Mouse (Mus musculus): Measurements from ENCODE around the gene Gm20547. TPM values are rescaled to one million over a fixed set of nuclear protein-coding genes. Genes with fewer than 3 reads are reported as not detected.
A peak's percentile ranks its signal among the peaks of the same experiment; 100 is the strongest.
"Not testable (repeated sequence)": the region's sequence is repeated elsewhere in the genome, so short reads cannot be mapped to it uniquely, and the experiment has no call there.

The Gm20547 gene
- polyA plus RNA-seq, 1 experiment: not detected

DNA sequence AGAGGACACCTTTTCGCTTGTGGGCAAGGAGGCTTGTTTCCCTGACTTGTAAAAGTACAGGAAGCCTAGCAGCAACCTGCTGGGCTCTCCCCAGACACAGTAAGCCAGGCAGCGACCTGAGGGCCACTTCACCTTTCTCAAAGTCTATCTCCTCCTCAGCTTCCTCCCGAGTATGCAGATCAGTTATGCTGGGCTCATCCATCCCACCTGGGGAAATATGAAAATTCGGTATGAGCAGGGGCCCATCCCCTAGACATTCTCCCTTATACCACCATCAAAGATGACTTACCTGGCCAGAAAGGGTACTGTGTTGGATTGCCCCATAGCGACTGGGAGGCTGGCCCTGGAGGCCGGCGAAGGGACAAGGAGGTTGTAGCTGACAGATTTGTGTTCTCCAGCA lies 34.2 kb downstream of the Gm20547 start:
- no peak for DNase-seq (ENCODE audit: low read depth)
- TF ChIP-seq CTCF (IDR thresholded peaks at IDR 0.05; ENCODE audit: borderline replicate concordance, extremely low read depth, insufficient read depth, insufficient read length) (no peak), POLR2A (IDR thresholded peaks at IDR 0.05; ENCODE audit: borderline replicate concordance, extremely low read depth, insufficient read depth, insufficient read length, poor library complexity, severe bottlenecking) (no peak)

DNA sequence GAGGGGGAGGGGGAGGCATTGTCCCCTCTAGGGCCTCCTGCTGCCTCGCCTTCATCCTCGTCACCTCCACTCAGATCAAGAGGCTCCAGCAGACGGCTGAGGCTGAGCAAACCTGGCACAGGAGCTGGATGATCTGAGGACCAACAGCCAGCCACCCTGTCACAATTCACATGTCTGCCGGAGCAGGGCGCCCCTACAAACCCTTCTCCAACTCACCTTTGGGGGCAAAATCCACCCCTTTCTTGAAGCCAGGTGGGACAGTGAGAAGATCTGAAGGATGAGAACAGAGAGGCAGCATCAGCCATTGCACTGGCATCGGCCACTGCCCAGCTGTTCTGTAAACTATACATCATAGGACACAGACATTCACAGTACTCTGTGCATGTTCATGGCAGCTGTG lies 34.6 kb downstream of the Gm20547 start:
- DNase-seq (ENCODE audit: low read depth): no peak
- TF ChIP-seq POLR2A (IDR thresholded peaks at IDR 0.05; ENCODE audit: borderline replicate concordance, extremely low read depth, insufficient read depth, insufficient read length, poor library complexity, severe bottlenecking) (no peak), CTCF (IDR thresholded peaks at IDR 0.05; ENCODE audit: borderline replicate concordance, extremely low read depth, insufficient read depth, insufficient read length) (no peak)

DNA sequence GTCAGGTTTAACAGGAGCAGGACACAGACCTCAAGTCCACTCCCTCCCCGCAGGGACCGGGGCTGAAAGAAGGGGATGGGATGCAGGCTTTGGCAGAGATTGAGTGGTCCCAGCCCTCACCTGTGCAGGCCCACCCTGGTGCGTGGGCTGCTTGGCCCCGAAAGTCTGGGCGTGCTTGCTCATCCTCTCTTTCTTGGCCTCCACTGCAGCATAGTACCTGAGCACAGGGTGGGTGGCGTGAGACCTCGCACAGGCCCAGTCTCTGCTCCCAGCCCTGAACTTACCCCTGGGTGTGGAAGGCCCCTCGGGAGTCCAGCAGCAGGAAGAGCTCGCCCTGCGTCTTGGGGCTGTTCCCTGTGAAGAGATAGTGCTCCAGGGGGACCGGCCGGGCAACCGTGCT lies 37.0 kb downstream of the Gm20547 start:
- no peak for TF ChIP-seq POLR2A (IDR thresholded peaks at IDR 0.05; ENCODE audit: borderline replicate concordance, extremely low read depth, insufficient read depth, insufficient read length, poor library complexity, severe bottlenecking)
- TF ChIP-seq CTCF (IDR thresholded peaks at IDR 0.05; ENCODE audit: borderline replicate concordance, extremely low read depth, insufficient read depth, insufficient read length): no peak
- no peak for DNase-seq (ENCODE audit: low read depth)

DNA sequence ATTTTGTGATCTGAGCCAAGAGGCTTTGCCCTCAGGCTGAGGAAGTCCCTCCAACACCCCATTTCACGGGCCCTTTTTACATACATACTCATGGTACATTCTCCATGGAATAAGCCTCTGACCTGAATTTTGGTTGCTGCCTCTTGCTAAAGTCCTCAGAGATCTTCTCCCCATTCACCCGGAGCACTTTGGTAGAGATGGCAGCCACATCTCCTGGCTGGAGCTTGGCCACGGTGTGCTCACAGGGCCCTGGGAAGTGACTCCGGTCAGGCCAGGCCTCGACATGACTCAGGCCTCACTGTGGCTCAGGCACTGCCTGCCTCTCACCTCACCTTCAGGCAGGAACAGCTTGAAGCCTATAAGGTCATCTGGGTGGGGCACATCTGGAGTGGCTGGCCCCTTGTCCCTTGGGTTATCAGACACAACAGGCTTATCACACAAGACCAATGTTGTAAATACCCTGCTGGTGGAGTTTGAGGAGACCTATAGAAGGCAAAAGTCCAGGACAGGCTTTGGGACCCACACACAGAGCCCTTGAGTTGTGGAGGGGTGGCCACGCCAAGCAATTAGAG lies 41.0 kb downstream of the Gm20547 start:
- TF ChIP-seq CTCF (IDR thresholded peaks at IDR 0.05; ENCODE audit: borderline replicate concordance, extremely low read depth, insufficient read depth, insufficient read length) (no peak), POLR2A (IDR thresholded peaks at IDR 0.05; ENCODE audit: borderline replicate concordance, extremely low read depth, insufficient read depth, insufficient read length, poor library complexity, severe bottlenecking) (no peak)

DNA sequence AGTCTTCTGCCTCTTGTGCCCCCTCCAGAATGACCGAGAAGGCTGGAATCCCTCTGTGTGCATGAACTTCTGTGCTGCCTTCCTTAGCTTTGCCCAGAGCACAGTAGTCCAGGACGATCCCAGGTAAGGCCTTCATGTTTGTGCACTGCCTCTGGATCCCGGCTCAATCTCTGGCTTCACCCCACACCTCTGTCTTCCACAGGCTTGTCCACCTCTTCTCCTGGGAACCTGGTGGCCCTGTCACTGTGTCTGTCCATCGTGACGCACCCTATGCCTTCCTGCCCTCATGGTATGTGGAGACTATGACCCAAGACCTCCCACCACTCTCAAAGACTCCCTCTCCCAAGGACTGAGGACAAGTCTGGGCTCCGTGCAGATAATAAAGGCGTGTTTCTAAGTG lies 43.1 kb downstream of the Gm20547 start:
- DNase-seq (ENCODE audit: low read depth): no peak
- TF ChIP-seq CTCF (IDR thresholded peaks at IDR 0.05; ENCODE audit: borderline replicate concordance, extremely low read depth, insufficient read depth, insufficient read length): no peak
- TF ChIP-seq POLR2A (IDR thresholded peaks at IDR 0.05; ENCODE audit: borderline replicate concordance, extremely low read depth, insufficient read depth, insufficient read length, poor library complexity, severe bottlenecking): no peak

More for the DNA sequence above, 41.0 kb downstream of the Gm20547 start:
- no peak for DNase-seq (ENCODE audit: low read depth)

DNA sequence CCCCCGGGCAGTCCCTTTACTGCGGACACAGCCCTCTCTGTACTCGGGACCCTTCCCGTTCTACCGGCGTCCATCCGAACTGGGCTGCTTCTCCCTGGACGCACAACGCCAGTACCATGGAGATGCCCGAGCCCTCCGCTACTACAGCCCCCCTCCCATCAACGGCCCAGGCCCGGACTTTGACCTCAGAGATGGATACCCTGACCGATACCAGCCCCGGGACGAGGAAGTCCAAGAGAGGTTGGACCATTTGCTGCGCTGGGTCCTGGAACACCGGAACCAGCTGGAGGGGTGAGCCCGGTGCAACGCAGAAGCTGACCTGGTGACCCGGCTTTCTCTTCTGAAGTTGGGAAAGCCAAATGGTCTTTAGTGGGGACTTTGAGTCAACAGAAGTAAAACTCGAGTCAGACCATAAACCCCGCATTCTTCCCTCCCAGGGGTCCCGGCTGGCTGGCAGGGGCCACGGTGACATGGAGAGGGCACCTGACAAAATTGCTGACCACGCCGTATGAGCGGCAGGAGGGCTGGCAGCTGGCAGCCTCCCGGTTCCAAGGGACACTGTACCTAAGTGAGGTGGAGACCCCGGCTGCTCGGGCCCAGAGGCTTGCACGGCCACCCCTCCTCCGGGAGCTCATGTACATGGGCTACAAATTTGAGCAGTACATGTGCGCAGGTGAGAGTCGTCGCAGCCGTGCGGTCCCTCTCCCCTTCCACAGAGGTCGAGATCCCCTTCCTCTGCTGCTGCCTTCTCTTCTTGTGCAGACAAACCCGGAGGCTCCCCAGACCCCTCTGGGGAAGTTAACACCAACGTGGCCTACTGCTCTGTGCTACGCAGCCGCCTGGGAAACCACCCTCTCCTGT lies 44.1 kb downstream of the Gm20547 start:
- no peak for DNase-seq (ENCODE audit: low read depth)
- no peak for TF ChIP-seq CTCF (IDR thresholded peaks at IDR 0.05; ENCODE audit: borderline replicate concordance, extremely low read depth, insufficient read depth, insufficient read length)
- TF ChIP-seq POLR2A (IDR thresholded peaks at IDR 0.05; ENCODE audit: borderline replicate concordance, extremely low read depth, insufficient read depth, insufficient read length, poor library complexity, severe bottlenecking): no peak

DNA sequence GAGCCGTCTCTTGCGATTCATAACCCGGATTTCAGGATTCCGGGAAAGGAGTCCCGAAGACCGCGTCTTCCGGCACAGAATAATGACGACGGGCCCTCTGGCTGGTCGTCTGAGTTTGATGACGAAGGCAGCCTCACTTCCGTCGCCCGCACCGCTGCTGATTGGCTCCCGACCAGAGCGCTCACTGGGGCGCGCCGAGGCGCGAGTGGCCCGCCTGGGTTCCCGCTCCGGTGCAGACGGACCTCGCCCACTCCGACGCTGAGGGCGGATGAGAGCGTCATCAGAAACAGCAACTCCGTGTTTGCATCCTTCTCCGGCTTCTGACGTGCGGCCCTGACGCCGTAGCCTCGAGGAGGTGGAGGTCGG lies 45.0 kb downstream of the Gm20547 start, which contains the start of the genes Stk19 and Dxo:
Gene Stk19 (minus strand): TSS at position 90 of the 366 bp plus-strand sequence.
Gene Dxo (plus strand): TSS at position 164 of the 366 bp plus-strand sequence.
- TF ChIP-seq CTCF (IDR thresholded peaks at IDR 0.05; ENCODE audit: borderline replicate concordance, extremely low read depth, insufficient read depth, insufficient read length): no peak
- peak; percentile 84 for TF ChIP-seq POLR2A (IDR thresholded peaks at IDR 0.05; ENCODE audit: borderline replicate concordance, extremely low read depth, insufficient read depth, insufficient read length, poor library complexity, severe bottlenecking)
- peak; percentile 99 for DNase-seq (ENCODE audit: low read depth)

DNA sequence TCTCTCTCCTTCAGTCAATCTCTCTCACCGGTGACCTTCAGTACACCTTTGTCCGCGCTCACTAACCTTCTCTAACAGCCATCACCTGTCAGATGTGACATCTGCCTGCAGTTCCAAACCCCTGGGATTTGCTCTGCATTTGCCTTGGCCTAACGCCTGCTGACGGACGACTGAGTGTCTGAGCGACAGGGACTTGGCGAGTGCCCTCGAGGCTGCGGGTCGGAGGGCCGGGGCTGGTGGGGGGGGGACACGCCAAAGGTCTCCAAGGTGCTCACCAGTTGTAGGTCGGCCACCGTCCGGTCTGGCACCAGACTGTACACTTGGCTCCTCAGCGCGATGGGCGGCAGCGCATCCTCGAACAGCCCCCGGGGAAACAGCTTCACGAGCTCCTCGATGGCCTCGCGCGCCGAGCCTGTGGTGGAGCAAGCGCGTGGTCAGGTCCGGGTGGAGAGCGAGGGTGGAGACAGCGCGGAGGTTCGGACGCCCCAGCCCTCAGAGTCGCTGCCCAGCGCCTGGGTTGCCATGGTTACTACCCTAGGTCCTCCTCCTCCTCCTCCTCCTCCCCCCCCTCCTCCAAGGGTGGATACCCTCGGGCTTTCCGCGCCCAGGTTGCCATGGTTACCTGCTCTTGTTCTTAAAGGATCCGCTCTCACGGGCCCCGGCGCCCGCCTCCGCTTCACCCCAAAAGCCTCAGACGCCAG lies 45.5 kb downstream of the Gm20547 start:
- no peak for DNase-seq (ENCODE audit: low read depth)

DNA sequence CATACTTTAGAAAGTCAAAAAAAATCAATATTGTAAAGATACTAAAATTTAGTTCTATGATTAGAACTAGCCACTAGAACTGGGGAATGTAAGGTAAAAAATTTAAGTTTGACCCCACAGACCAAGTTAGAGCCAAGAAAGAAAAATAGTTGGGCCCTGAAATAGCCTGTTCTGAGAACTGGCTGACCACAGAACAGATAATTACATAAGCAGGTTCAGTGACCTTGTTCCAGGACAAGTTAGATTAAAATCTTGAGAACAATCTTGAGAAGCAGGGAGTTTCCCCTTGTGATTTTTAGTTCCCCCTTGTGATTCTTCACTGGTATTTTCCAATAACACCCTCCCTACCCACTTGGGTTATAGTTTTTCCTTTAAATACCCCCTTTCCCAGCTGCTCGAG lies 51.1 kb downstream of the Gm20547 start:
- not testable (repeated sequence) for DNase-seq (ENCODE audit: low read depth)

More for the DNA sequence above, 45.5 kb downstream of the Gm20547 start:
- TF ChIP-seq CTCF (IDR thresholded peaks at IDR 0.05; ENCODE audit: borderline replicate concordance, extremely low read depth, insufficient read depth, insufficient read length) (no peak), POLR2A (IDR thresholded peaks at IDR 0.05; ENCODE audit: borderline replicate concordance, extremely low read depth, insufficient read depth, insufficient read length, poor library complexity, severe bottlenecking) (no peak)

DNA sequence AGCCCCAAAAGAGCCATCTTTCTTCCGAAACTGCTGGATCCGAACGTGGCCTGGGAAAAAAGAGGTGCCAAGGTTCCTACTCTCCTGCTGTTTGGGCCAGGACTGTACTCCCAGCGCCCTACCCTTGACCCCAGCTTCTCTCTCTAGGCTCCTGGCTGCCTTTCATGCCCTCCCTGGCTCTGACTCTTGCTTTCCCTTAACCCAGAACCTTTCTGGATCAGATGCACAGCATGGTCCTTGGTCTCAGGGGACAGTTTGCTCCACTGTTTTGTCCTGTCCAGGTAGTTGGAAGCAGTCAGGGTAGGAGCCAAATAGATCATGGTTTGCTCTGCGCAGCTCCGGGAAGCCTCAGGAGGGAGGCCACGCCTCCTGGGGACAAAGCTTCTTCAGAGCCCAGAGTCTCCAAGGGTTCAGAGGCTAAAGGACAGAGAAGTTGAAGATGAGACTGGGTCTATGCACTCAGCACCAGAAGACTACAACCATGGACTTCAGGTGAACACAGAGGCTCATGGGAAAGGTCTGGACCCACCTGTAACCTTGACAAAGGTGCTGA lies 66.9 kb downstream of the Gm20547 start:
- no peak for TF ChIP-seq POLR2A (IDR thresholded peaks at IDR 0.05; ENCODE audit: borderline replicate concordance, extremely low read depth, insufficient read depth, insufficient read length, poor library complexity, severe bottlenecking)
- no peak for TF ChIP-seq CTCF (IDR thresholded peaks at IDR 0.05; ENCODE audit: borderline replicate concordance, extremely low read depth, insufficient read depth, insufficient read length)
- no peak for DNase-seq (ENCODE audit: low read depth)

DNA sequence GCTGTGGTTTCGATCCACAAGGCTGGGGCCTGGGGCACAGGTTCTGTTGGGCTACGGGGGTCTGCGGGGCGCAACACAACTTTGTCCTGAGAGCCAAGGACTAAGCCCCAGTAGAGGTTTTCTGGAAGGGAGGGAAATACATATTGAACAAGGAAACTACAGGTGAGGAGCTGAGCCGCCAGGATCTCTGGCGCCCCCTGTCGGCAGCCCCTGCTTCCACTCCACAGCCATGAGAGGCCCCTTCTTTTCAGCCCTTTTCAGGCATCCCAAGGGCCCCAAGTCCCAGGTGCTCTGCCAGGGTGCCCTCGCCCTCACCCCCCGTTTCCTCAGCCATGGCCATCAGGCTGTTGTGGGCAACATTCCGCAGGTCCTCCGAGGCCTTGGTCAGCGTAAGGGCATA lies 68.1 kb downstream of the Gm20547 start:
- peak; percentile 71 for TF ChIP-seq CTCF (IDR thresholded peaks at IDR 0.05; ENCODE audit: borderline replicate concordance, extremely low read depth, insufficient read depth, insufficient read length)
- peak; percentile 9 for DNase-seq (ENCODE audit: low read depth)

Measured in brain, embryonic 14.5 days (tissue).